Mouse (Mus musculus): ENCODE measurements at regions not wholly inside any gene's neighbourhood (a gene's known extent, or its start where the extent isn't known, plus 50 kb on each side); places are given as distances from the start of the nearest gene placed in this dataset.

DNA sequence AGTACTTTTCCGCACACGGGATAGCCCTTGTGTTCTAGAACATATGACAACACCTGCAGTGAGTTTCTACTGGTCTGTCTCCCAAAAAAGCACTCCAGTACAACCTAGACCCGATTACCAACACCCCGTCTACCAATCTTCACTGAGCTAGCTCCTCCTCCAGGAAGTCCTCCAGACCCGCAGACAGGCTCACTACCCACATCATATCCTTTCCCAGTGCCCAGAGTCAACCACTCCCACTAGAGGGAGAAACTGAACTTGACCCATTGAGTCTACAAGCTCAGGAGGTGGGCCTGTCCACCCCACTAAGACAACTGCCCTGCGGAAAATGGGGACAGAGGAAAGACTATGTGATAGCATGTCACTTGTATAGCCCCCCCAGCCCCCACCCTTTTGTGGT is 51.2 kb upstream of the Ppp1r26 start:
- Histone ChIP-seq H3K36me3 (no peaks in the 10 kb centered on the region), H3K9ac (no peak overlapping the region), H3K4me2 (no peak overlapping the region), H3K4me3 (replicated peaks) (no peak overlapping the region), H3K9me3 (no peaks in the 10 kb centered on the region), H3K4me1 (no peaks in the 10 kb centered on the region), H3K27ac (no peak overlapping the region), H3K27me3 (replicated peaks) (no peaks in the 10 kb centered on the region)
- ATAC-seq (ENCODE audit: insufficient read depth, low FRiP score, low read depth) = no peak
- WGBS = 82% methylated on average over 6 of the region's 6 CpGs
